Mouse (Mus musculus) cerebral cortex, adult 2 months (tissue): ENCODE results near the gene Gm20388.

Source experiments
- WGBS: fragments of 180-500 bp; shearing (Covaris S2); methylation state at CpG from one replicate; pipeline ENCODE4 v1.1.7; 2018; 5-methylcytosine and 5-hydroxymethylcytosine counted together

The Gm20388 gene

DNA sequence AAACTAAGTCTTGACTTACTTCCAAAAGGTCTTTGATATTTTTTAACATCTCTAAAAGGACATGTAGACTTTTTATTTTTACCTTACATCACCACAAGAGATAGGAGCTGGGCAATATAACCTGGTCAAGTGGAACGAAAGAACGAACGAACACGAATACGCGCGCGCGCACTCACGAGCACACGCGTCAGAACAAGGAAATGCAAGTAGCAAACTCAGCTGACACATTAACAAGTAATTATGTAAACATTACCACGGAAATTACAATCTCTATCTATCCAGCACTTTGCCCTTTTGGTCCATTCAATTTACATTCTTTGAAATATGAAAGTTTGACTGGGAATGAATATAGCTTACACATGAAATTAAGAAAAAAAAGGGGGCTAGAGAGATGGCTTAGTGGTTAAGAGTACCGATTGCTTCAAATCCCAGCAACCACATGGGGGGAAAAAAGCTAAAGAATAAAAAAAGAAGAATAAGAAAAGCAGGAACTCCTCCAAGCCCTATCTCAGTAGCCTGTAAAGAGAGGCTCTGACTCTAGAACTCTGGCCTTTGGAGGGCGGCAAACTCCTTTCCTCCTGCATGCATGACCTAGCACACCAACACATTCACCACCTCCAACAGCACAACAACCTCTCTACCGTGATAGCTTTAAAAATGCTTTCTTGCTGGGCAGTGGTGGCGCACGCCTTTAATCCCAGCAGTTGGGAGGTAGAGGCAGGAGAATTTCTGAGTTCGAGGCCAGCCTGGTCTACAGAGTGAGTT lies 3072.7 kb downstream of the Gm20388 start:
- 86% methylated on average over 19 of the region's 19 CpGs for WGBS

DNA sequence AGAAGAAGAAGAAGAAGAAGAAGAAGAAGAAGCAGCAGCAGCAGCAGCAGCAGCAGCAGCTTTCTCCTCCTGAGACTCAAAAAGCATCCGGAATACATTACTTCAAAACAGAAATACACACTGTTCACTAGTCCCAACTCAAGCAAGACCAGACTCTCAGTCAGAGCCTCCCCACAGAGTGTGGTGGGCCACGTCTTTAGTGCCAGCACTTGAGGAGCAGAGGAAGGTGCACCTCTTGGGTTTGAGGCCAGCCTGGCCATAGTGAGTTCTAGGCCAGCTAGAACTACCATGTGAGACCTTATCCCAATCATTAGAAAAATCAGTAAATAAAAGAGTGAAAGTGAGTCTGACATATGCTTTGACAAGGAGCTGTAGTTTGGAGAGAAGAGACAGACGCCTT lies 3073.5 kb downstream of the Gm20388 start:
- whole genome bisulfite sequencing, result 65% methylated on average over 3 of the region's 3 CpGs

DNA sequence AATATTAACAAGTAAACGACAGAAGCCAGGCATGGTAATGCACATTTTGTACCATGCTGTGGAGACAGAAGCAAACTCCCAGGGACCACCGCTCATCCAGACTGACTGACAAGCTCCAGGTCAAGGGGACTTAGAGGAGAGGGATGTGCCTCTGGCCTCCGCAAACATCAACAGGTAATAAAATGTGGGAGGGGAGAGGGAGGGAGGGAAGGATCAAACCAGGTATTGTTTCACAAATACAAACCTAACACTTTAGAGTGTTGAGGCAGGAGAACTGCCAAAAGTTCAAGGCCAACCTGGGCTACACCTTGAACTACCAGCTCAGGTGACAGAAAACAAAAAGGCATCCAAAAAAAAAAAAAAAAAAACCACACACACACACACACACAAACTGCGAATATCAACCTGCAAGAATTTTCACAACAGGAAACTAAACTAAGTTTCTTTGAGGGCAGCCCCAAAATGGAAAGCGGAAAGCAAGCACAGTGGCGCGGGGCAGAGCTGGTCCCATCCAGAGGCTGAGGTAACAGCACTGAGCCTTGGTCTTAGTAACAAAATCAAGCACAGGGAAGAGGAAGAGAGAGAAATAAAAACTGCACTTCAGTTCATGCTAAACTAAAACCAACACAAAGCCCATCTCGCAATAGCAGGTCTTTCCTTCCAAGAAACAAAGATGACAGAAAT lies 3076.0 kb downstream of the Gm20388 start:
- 76% methylated on average over 8 of the region's 8 CpGs for WGBS

DNA sequence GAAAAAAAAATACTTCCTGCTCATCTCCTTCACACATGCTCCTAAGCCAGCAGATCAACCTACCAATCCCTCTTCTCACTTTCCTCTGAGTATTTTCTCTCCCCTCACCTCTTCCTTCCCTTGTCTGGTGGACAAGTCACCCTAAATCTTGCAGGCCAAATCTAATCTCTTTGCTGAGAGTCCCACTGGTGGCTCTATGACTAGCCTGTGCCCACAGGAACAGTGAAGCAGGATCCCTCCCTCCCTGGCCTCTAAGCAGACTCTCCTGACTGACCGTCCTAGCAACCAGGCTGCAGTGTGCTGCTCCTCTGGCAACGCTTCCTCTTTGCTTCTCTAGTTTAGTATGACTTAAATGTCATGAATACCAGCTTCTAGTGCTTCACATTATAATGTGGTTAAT lies 3076.6 kb downstream of the Gm20388 start:
- WGBS, result 12% methylated on average over 2 of the region's 2 CpGs

DNA sequence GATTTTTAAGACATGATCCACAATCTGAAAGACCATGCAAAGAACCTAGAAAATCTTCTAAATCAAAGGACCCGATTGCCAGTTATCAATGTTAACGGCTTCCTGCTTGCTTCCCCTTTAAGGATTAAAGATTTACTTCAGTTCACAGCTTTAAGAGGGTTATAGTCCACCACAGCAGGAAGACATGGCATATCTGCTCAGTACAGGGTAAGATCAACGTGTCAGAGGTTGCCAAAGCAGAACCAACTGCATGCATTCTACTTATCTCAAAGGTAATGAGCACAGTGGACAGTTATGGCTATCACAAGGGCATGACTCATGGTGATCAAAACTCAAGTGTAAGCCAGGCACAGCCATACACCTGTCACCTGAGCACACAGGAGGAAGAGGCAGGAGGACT lies 3078.3 kb downstream of the Gm20388 start:
- 81% methylated on average over 3 of the region's 3 CpGs for WGBS

DNA sequence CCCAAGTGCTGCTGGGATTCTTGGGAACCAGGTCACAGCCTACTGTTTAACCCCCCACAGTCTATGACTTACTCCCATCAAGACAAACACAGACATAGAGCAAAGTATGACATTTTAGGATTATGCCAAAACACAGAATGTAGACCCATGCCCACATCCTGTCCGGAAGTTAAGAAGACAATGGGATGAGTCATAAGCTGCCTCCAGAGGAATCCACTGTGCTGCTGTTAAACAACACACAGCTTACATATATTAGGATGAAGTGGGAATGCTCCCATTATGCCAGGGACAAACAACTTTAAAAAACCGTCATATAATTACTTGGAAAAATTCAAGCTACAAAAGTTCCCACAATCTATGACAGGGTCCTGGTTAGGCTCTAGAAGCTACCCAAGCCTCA lies 3079.3 kb downstream of the Gm20388 start:
- WGBS, result 45% methylated on average over 2 of the region's 2 CpGs

DNA sequence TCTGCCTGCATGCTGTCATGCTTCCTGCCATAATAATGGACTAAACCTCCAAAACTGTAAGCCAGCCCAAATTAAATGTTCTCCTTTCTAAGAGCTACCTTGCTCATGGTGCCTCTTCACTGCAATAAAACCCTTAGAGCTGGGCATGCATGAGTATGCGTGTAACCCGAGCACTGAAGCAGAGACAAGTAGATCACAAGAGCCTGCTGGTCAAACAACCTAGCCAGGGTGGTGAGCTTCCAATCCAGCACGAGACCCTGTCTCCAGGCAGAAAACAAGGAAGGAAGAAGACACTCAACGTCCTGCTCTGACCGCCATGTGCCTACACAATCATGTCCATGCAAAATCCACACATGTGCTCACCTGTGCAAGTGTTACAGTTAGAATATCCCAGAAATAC lies 3080.7 kb downstream of the Gm20388 start:
- WGBS, result 90% methylated on average over 5 of the region's 5 CpGs

DNA sequence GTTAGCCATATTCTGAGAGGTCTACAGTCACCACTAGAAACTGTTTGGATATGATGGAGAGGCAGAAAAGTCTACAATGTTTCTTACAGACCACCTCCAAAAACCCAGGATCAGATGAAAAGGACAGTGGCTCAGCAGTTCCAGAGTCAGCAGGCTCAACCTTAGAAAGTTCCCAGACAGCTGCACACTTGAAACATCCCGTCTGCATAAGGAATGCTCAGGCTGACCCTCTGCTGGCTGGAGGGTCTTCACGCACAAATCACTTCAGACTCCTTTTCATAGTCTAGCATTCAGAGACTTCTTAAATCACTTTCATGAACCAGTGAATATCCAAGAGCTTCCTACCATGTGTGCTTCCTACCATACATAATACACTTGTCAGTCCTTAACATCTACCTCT lies 3081.7 kb downstream of the Gm20388 start:
- 69% methylated on average over 2 of the region's 2 CpGs for WGBS

DNA sequence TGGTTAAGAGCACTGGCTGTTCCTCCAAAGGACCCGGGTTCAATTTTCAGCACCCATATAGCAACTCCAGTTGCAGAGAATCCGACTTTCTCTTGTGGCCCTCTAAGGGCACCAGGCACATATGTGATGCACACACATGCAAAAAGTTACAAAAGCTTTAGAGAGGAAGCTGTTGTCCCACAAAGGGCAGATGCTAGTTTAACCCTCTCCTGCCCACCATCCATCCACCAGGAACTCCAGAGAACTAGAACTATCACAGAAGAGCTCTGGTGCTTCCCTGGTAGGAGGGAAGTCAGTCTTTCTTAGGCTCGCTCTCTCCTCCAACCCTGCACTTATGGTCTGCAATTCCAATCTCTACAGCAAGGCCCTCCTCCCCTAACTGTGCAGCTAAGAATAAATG lies 3082.4 kb downstream of the Gm20388 start:
- WGBS, result 62% methylated on average over 3 of the region's 3 CpGs

DNA sequence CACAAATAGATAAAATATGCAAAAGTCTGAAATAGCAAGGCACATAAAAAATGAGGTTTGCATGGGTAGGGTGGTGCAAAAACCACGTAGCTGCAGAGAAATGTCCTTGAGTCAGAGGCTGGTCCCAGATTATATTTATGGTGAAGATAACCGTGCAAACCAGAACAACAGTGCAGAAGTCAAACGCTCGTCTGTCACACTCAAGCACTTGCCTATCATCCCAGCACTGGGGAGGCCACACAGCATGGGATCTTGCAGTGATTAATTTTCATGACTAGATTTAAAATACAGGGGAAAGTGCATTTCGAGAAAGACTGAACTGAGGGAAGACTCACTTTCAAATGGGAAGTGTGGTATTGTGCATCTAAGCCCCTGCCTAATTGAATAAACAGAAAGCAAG lies 3083.1 kb downstream of the Gm20388 start:
- 36% methylated on average over 5 of the region's 5 CpGs for WGBS

DNA sequence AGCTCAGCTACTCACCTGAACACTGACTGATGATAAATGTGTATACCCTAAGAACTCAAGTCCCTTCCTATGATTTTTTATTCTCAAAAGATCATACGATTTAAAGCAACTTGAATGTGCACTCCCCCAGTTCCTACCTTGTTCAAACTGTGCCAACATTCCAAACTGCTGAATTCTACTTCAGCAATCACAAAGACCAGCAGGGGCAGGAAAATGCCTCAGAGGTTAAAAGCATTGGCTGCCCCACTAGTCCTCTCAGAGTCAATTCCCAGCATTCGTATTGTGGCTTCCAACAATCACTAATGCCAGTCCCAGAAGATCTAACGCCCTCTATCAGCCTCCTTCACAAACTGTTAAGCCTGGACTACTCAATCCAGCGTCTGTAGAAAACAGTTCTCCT lies 3087.3 kb downstream of the Gm20388 start:
- WGBS, result 47% methylated on average over 4 of the region's 4 CpGs

DNA sequence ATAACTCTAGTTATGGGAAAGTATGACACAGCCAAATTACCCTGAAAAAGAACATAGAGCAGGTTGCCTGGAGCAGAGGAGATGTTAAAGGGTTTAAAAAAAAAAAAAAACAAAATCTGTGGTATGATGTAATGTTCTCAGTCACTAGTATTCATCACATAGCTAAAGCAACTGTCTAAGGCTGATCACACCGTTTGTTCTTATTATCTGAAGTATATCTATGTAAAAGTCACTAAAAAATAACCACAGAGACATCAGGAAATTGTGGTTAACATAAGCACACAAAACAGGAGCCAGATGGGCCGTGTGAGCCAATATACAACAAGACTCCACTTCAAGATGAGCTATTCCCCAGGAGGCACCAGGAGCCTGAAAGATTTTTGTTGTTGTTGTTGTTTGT lies 3089.7 kb downstream of the Gm20388 start:
- WGBS, result 31% methylated on average over 2 of the region's 2 CpGs

DNA sequence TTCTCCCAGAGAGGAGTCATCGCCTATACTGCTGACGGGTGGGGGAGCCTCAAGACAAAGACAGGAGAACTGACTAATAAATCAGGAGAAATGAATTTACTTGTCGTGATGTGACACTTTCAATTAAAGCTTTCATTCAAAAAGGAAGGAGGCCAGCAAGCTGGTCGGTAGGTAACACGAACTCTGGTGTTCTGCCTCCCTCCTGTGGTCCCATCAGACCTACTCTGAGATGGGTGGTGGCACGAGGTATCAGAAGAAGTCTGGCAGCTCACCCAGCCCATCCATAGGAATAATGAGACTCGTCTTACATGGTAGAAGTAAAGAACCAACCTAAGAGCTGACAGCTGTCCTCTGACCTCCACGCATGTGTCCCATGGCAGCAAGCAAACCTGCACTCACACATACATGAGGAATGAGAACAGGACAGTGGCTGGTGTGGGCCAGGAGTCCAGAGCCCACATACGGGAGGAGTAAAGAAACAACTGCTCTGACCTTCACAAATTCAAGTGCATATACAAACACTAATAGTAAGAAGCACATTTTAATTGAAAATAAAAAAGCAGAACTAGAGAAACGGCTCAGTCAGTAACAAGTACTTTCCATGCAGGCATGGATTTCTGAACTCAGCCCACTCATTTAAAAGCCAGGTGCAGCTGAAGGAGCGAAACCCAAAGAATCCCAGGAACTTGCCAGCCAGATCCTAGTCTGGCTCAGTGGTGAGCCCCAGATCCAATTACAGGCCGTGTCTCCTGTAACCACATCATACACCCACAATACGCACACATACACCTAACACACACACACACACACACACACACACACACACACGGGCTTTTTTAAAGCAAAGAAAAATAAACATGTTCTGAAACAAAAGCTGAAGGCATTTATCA lies 3093.6 kb downstream of the Gm20388 start:
- WGBS, result 44% methylated on average over 14 of the region's 14 CpGs

DNA sequence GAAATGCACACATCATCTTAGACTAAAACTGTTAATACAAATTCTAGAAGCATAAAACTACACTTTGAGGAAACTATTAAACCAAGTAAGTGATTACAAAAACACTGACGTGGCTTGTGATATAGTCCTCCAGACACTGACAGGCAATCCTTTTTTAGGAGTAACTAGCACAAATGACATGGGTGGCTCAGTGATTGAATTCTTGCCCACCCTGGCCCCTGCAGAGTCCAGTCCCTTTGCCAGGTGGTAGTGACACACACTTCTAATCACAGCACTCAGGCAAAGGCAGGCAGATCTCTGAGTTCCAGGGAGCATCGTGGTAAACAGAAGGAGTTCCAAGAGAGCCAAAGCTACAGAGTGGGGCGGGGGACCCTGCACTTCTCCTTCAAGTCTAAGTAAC lies 3094.7 kb downstream of the Gm20388 start:
- 47% methylated on average over 3 of the region's 3 CpGs for WGBS

DNA sequence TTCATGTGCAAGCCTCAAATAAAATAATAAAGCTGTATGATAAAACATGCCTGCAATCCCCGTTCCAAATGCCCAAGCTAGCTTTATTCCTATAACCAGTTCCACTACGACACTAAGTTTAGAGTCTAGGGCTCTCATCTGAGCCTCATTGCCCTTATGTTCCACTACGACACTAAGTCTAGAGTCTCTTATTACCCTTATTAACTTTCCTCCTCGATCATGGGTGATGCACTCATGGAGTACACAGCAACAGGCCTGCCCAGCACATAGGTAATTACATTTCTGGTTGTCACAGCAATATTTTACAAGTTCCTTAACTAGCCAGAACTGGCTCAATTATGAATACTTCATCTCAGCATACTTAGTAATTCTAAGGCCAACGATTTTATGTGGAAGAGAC lies 3095.2 kb downstream of the Gm20388 start:
- 53% methylated on average over 5 of the region's 5 CpGs for WGBS

DNA sequence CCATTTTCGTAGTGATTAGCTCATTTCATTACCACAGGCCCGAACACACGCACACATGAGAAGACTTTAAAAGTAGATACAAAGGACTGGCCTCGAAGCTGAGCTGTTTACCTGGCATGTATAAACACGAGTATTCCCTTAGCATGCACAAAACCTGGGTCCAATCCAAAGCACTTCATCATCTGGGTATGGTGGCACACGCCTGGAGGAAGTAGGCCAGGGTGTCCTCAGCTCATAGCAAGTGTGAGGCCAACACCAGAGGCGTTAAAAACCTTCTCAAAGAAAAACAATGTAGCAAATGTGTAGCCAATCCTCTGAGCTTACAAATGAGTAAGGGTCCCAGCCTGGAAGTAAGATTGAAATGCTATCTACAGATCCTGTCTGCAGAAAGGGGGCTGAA lies 3103.8 kb downstream of the Gm20388 start:
- WGBS, result 29% methylated on average over 7 of the region's 7 CpGs

DNA sequence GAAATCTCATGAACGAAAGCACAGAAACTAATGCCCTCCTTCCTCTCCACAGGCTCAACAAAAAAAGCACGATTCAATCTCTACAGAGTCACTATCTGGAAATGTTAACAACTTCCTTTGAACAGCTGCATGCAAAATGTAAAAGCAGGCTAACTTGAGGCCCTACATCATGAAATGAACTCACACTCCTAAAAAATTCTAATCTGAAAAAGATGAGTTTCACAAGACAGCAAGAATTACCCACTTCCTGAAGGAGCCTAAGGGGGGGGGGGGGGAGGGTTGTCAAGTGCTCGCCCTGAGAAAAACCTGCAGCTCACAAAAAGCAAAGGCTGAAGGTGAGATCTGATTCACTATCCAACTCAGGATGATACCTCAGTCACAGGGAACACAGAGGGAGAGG lies 3104.4 kb downstream of the Gm20388 start:
- 15% methylated on average over 3 of the region's 3 CpGs for WGBS

DNA sequence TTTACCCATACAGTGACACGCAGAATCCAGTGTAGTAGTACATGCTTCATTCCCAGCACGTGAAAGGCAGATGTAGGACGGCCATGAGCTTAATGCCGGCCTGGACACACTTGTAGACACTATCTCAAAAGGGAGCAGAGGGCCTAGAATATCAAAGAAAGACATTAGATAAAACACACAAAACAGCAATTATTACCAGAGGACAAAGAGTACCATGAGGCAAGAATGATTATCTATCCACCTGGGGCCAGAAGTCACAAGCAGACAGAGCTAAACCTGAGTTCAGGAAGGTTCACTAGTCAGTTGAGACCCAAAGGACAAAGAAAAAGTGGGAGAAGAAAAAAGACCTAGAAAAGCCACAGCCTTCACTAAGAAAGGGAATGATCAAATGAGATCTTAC lies 3106.5 kb downstream of the Gm20388 start:
- 89% methylated on average over 4 of the region's 4 CpGs for WGBS

DNA sequence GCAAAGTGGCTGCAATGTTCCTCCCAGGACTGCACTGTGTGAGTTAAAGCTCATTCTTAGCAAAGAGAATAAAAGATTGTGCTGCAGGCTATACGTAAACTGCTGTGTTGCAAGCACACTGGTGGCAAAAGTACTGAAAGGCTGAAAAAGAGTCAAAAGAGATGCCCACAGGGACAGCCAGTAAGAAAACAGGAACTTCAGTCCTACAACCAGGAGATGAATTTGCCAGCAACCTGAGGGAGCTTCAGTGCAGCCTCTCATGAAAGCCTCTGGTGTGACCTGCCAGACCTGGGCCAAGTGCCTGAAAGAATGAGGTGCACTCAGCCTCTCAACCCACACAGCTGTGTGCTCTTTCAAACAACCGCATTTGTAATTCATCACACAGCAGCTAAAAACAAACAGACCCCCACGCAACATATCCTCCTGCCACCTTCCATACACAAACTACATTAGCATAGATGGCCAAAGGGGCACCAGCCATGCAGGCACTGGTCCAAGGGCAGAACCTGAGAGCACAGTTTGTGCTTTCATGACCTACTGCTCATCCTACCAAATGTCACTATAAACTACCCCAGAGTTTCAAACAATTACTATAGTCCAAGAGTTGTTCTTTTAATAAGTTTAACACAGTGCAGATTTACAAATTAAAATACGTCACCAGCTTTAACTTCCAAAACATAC lies 3108.0 kb downstream of the Gm20388 start:
- 47% methylated on average over 4 of the region's 4 CpGs for WGBS

DNA sequence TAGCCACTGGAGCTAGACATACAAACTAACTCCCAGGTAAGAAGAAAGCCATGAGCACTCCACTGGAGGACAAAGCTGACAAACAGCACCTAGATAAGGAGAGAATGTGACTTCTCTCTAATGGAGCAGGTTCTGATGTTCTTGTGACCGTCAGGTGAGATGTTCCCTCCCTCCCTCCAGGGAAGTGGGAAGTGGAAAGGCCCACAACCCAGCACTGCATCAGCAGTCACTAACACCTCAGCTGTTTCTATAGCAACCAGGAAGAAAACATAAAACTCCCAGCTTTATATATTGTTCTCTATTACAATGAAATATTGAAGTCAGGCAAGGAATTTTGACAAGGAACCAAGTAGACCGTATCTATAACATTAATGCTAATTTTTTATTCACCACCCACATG lies 3109.4 kb downstream of the Gm20388 start:
- WGBS, result 54% methylated on average over 2 of the region's 2 CpGs

DNA sequence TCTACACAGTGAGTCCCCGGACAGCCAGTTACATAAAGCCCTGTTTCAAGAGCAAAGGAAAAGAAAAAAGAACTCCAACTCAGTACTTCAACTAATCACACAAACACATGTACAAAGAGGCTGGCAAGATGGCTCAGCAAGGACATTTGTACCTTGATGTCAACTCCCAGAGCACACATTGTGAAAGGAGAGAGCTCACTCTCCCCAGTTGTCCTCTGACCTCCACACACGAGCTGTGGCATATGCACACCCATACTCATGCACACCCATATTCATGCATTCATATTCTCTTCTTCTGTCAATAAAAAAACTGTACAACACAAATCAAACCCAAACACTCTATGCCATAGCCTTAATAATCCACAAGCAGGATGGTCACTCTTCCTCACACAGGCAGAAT lies 3110.2 kb downstream of the Gm20388 start:
- WGBS, result 56% methylated on average over 2 of the region's 2 CpGs

DNA sequence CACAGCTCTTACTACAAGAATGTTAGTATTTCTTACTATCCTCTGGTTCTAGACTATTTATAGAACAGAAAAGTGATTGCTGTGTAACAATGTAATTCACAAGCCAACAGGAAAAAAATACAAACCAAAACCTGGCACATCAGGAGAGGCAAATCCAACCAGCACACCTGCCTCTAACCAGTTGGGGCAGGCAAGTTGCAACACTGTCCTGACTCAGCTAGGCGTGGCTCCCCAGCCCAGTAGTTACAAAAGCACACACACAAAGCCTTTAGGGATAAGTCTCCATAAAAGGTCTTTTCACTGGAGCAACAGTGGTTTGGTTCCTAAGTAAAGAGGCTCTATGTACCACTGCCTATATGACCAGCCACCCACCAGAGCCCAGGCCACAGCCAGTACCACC lies 3110.6 kb downstream of the Gm20388 start:
- WGBS, result 69% methylated on average over 1 of the region's 1 CpGs
